Mouse (Mus musculus) E14TG2a.4 (cell line): ENCODE results near the gene Slc12a9.

Experiments
- CTCF ChIP-seq: conservative IDR thresholded peaks from 2 replicates; pipeline ENCODE4 v1.5.1; 2014; ENCODE audit warnings: low read length
- NANOG ChIP-seq: IDR thresholded peaks from 2 replicates; pipeline ENCODE4 v1.6.1; 2014; ENCODE audit warnings: borderline replicate concordance, low read length, mixed read lengths

DNA sequence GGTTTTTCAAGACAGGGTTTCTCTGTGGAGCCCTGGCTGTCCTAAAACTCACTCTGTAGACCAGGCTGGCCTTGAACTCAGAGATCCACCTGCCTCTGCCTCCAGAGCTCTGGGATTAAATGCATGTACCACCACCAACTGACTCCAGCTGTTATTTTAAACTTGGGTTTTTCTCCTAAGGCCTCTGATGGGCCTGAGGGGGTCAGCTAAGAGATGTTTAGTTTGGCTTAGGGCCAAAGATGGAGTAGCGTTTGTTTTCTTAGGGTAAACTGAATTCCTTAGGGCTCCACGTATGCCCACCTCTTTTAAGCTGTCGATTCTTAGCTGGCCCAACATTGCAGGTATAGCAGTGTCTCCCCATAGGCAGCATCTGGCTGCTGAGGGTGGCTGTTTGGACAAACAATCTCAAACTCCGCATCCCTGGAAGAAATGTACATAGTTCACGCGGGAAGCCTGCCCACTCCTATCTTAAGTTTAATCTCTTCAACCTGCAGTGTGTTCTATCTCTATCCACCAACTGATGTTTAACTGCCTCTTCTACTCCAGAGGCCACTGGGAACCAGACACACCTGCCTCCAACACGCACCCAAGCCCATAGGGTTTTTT is 9.1 kb upstream of the Slc12a9 start:
- TF ChIP-seq CTCF (no peak), NANOG (no peak)
